Mouse (Mus musculus): ENCODE data around the gene Pfn1.

Gene Pfn1

GRCm38 (mm10) chr11:70674501-70674900 is 20.1 kb upstream of the Pfn1 start:
- DNase-seq (ENCODE audit: low spot score in 2 of 2), result no peak

GRCm38 (mm10) chr11:70674014-70674413 is 19.6 kb upstream of the Pfn1 start:
- DNase-seq (ENCODE audit: low spot score in 2 of 2), result no peak

GRCm38 (mm10) chr11:70671333-70672047 is 17.0 kb upstream of the Pfn1 start:
- DNase-seq (ENCODE audit: low spot score in 2 of 2), result no peak

- no peak for DNase-seq (ENCODE audit: low spot score in 2 of 2)
Measured at GRCm38 (mm10) chr11:70670483-70670882, 16.0 kb upstream of the Pfn1 start.

- peak in 1 of 2 experiments; percentile 86 for DNase-seq (ENCODE audit: low spot score in 2 of 2)
Measured at GRCm38 (mm10) chr11:70669582-70670345, 15.3 kb upstream of the Pfn1 start.

- peak; percentile 88 to 95 for DNase-seq (ENCODE audit: low spot score in 2 of 2)
Measured at GRCm38 (mm10) chr11:70668771-70669505, 14.5 kb upstream of the Pfn1 start, which contains the start of gene Spag7. TSS of gene Spag7 (minus strand) at chr11:70669416.

- DNase-seq (ENCODE audit: low spot score in 2 of 2), result peak in 1 of 2 experiments; percentile 71
Measured at GRCm38 (mm10) chr11:70668335-70668770, 13.9 kb upstream of the Pfn1 start.

- DNase-seq (ENCODE audit: low spot score in 2 of 2), result no peak
Measured at GRCm38 (mm10) chr11:70667271-70668150, 13.1 kb upstream of the Pfn1 start.

- no peak for DNase-seq (ENCODE audit: low spot score in 2 of 2)
Measured at GRCm38 (mm10) chr11:70666687-70667086, 12.2 kb upstream of the Pfn1 start.

GRCm38 (mm10) chr11:70664741-70665140 is 10.3 kb upstream of the Pfn1 start:
- DNase-seq (ENCODE audit: low spot score in 2 of 2), result no peak

- no peak for DNase-seq (ENCODE audit: low spot score in 2 of 2)
Measured at GRCm38 (mm10) chr11:70663957-70664356, 9.5 kb upstream of the Pfn1 start.

- DNase-seq (ENCODE audit: low spot score in 2 of 2), result no peak
Measured at GRCm38 (mm10) chr11:70663101-70663500, 8.7 kb upstream of the Pfn1 start.

GRCm38 (mm10) chr11:70660571-70660970 is 6.1 kb upstream of the Pfn1 start:
- no peak for DNase-seq (ENCODE audit: low spot score in 2 of 2)

GRCm38 (mm10) chr11:70658942-70659341 is 4.5 kb upstream of the Pfn1 start:
- no peak for DNase-seq (ENCODE audit: low spot score in 2 of 2)

GRCm38 (mm10) chr11:70658521-70658920 is 4.1 kb upstream of the Pfn1 start:
- DNase-seq (ENCODE audit: low spot score in 2 of 2), result no peak

- no peak for DNase-seq (ENCODE audit: low spot score in 2 of 2)
Measured at GRCm38 (mm10) chr11:70657991-70658390, 3.5 kb upstream of the Pfn1 start.

GRCm38 (mm10) chr11:70657573-70657972 is 3.1 kb upstream of the Pfn1 start:
- no peak for DNase-seq (ENCODE audit: low spot score in 2 of 2)

GRCm38 (mm10) chr11:70656964-70657363 is 2.5 kb upstream of the Pfn1 start, which contains the start of gene Eno3:
TSS of gene Eno3 (plus strand) at chr11:70657202.
- no peak for DNase-seq (ENCODE audit: low spot score in 2 of 2)

GRCm38 (mm10) chr11:70656456-70656927 is 2.0 kb upstream of the Pfn1 start:
- no peak for DNase-seq (ENCODE audit: low spot score in 2 of 2)

GRCm38 (mm10) chr11:70655571-70656455 is 1.4 kb upstream of the Pfn1 start:
- DNase-seq (ENCODE audit: low spot score in 2 of 2), result peak; percentile 65 to 68

All from spleen, postnatal 10 days (tissue).